Mouse (Mus musculus): ENCODE data around the gene Fam229a.
"Not testable (repeated sequence)": the region's sequence is repeated elsewhere in the genome, so short reads cannot be mapped to it uniquely, and the experiment has no call there.

The Fam229a gene

GRCm38 (mm10) chr4:129528901-129529300 is 37.9 kb downstream of the Fam229a start:
- DNase-seq: not testable (repeated sequence)

- DNase-seq: peak; percentile 12 to 21
Measured at GRCm38 (mm10) chr4:129540012-129540411, 49.0 kb downstream of the Fam229a start.

All from cerebellum, adult 18-20 months (tissue).